Mouse (Mus musculus) yolk sac, embryonic 10.5 days (tissue): ENCODE measurements around the gene Lhx8.

Experiments
- DNase-seq: peaks from one replicate; pipeline ENCODE4 v3.0.0-alpha.2; 2017; ENCODE audit warnings: low spot score

The Lhx8 gene

GRCm38 (mm10) chr3:154321921-154322574 is 8.4 kb downstream of the Lhx8 start:
- DNase-seq = no peak

GRCm38 (mm10) chr3:154317651-154318248 is 12.7 kb downstream of the Lhx8 start:
- no peak for DNase-seq

GRCm38 (mm10) chr3:154305163-154305884 is 25.1 kb downstream of the Lhx8 start:
- DNase-seq = peak; percentile 19

GRCm38 (mm10) chr3:154301102-154301501 is 29.4 kb downstream of the Lhx8 start:
- DNase-seq = no peak

GRCm38 (mm10) chr3:154300006-154300405 is 30.5 kb downstream of the Lhx8 start:
- no peak for DNase-seq

- DNase-seq = no peak
Observed at GRCm38 (mm10) chr3:154298490-154298889, 32.0 kb downstream of the Lhx8 start.

- no peak for DNase-seq
Observed at GRCm38 (mm10) chr3:154297499-154297898, 33.0 kb downstream of the Lhx8 start.

GRCm38 (mm10) chr3:154294924-154295834 is 35.3 kb downstream of the Lhx8 start:
- DNase-seq = no peak

- DNase-seq = peak; percentile 7
Observed at GRCm38 (mm10) chr3:154293839-154294490, 36.5 kb downstream of the Lhx8 start.

GRCm38 (mm10) chr3:154292126-154292525 is 38.3 kb downstream of the Lhx8 start:
- DNase-seq = no peak

GRCm38 (mm10) chr3:154290351-154290750 is 40.1 kb downstream of the Lhx8 start:
- DNase-seq = no peak

GRCm38 (mm10) chr3:154288429-154289069 is 41.9 kb downstream of the Lhx8 start:
- no peak for DNase-seq

GRCm38 (mm10) chr3:154287217-154287616 is 43.2 kb downstream of the Lhx8 start:
- no peak for DNase-seq

GRCm38 (mm10) chr3:154285351-154285750 is 45.1 kb downstream of the Lhx8 start:
- no peak for DNase-seq

GRCm38 (mm10) chr3:154284260-154284659 is 46.2 kb downstream of the Lhx8 start:
- DNase-seq = no peak

- DNase-seq = no peak
Observed at GRCm38 (mm10) chr3:154274681-154275080, 55.8 kb downstream of the Lhx8 start.

GRCm38 (mm10) chr3:154269757-154270366 is 60.6 kb downstream of the Lhx8 start:
- DNase-seq = peak; percentile 50

GRCm38 (mm10) chr3:154268313-154268712 is 62.1 kb downstream of the Lhx8 start:
- no peak for DNase-seq

- no peak for DNase-seq
Observed at GRCm38 (mm10) chr3:154257312-154257711, 73.1 kb downstream of the Lhx8 start.
